Mouse (Mus musculus): ENCODE measurements around the gene Acly.

The Acly gene

DNA sequence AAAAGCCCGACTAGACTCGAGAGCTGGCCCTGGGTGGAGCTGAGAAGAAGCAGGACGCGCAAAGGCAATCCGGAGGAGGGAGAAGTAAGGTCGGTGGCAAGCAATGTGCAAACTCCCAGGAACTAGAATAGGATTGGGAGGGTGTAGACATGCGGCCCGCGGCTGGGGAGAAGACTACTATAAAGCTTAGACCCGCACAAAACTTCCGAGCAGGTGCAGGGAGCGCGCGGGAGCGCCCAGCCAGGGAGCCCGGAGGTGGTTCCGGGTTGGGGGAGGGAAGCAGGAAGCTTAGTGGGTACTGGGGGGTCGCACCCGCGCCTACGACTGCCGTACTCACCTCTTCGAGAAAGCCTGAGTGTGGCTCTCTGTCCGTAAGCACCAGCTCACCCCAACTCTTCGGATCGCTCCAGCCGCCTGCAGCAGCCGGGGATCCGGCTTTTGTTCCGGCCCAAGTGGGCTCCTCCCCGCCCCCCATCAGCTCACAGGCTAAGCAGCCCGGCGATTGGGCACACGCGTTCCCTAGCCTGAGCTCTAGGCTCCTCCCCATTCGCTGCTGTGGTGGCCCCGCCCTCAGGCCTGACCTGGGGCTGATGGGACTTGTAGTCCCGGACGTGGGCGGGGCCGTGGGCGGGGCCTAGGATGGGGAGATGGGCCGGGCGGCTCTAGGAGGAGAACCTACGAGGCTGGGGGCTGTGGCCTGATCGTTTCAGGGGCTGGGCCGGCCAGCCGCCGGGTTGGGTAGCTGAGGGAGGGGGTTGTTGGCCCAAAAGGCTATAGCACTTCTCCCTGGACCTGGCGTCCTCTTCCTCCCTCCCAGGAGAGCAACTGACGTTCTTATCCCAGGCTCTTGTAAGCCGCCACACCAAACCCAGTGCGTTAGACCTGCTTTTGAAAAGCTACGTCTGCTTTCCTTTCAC lies at the start of gene Acly:
Acly (minus strand) TSS at position 543 of the 917 bp plus-strand sequence.
- TF ChIP-seq NANOG (IDR thresholded peaks at IDR 0.05; ENCODE audit: borderline replicate concordance, low read length) (no peak), POU5F1 (IDR thresholded peaks at IDR 0.05; ENCODE audit: borderline replicate concordance, low read length) (no peak), CTCF (conservative IDR thresholded peaks at IDR 0.05; ENCODE audit: low read length) (no peak)
- Histone ChIP-seq H3K4me1 (replicated peaks; ENCODE audit: low read depth, low read length) (peaks cover 79% of the 10 kb centered on the region), H3K4me3 (replicated peaks; ENCODE audit: low read length) (peak within 1 kb of the TSS; percentile 96), H3K36me3 (ENCODE audit: insufficient read depth, low read length) (peaks cover 37% of the 10 kb centered on the region), H3K27me3 (ENCODE audit: insufficient read depth, low read length) (no peaks in the 10 kb centered on the region), H3K9me3 (ENCODE audit: low read length) (peaks cover 4% of the 10 kb centered on the region)

DNA sequence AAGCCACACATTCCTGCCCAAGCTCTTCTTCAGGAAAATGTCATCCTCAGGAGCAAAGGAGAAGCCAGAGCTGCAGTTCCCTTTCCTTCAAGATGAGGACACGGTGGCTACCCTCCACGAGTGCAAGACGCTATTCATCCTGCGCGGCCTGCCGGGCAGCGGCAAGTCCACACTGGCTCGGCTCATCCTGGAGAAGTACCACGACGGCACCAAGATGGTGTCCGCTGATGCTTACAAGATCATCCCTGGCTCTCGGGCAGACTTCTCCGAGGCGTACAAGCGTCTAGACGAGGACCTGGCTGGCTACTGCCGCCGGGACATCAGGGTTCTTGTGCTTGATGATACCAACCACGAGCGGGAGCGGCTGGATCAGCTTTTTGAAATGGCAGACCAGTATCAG lies 48.5 kb upstream of the Acly start:
- Histone ChIP-seq H3K4me3 (replicated peaks; ENCODE audit: low read length) (peak overlapping the region; percentile 87), H3K9me3 (ENCODE audit: low read length) (peaks cover 10% of the 10 kb centered on the region), H3K27me3 (ENCODE audit: insufficient read depth, low read length) (0 out of 2 replicates have a peak, but pooled peaks cover 9% of the 10 kb centered on the region), H3K36me3 (ENCODE audit: insufficient read depth, low read length) (peaks cover 52% of the 10 kb centered on the region), H3K4me1 (replicated peaks; ENCODE audit: low read depth, low read length) (peaks cover 58% of the 10 kb centered on the region)
- TF ChIP-seq NANOG (IDR thresholded peaks at IDR 0.05; ENCODE audit: borderline replicate concordance, low read length) = no peak
- no peak for TF ChIP-seq POU5F1 (IDR thresholded peaks at IDR 0.05; ENCODE audit: borderline replicate concordance, low read length)
- no peak for TF ChIP-seq CTCF (conservative IDR thresholded peaks at IDR 0.05; ENCODE audit: low read length)

DNA sequence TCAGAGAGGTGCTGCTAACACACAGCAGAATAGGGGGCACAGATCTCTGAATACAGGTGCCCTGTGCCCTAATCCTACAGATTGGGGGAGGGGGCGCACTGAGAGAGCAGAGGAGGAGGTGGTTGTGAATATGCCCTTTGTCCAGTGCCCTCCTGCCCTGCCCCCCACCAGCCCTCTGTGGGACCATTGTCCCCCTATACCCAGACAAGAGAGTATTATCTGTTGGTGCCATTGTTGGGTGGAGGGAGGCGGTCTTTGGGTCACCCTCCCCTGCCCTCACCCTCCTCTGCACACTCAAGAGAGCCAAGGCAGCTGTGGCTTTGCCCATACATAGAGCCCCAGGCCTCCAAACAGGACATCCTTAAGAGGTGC lies 47.7 kb upstream of the Acly start:
- 0 out of 2 replicates have a peak, but pooled peaks cover 9% of the 10 kb centered on the region for H3K27me3 ChIP-seq (ENCODE audit: insufficient read depth, low read length)
- H3K4me3 ChIP-seq (replicated peaks; ENCODE audit: low read length) = peak overlapping the region; percentile 87
- H3K36me3 ChIP-seq (ENCODE audit: insufficient read depth, low read length) = peaks cover 49% of the 10 kb centered on the region
- peaks cover 51% of the 10 kb centered on the region for H3K4me1 ChIP-seq (replicated peaks; ENCODE audit: low read depth, low read length)
- peaks cover 18% of the 10 kb centered on the region for H3K9me3 ChIP-seq (ENCODE audit: low read length)
- TF ChIP-seq NANOG (IDR thresholded peaks at IDR 0.05; ENCODE audit: borderline replicate concordance, low read length) (no peak), CTCF (conservative IDR thresholded peaks at IDR 0.05; ENCODE audit: low read length) (no peak), POU5F1 (IDR thresholded peaks at IDR 0.05; ENCODE audit: borderline replicate concordance, low read length) (no peak)

DNA sequence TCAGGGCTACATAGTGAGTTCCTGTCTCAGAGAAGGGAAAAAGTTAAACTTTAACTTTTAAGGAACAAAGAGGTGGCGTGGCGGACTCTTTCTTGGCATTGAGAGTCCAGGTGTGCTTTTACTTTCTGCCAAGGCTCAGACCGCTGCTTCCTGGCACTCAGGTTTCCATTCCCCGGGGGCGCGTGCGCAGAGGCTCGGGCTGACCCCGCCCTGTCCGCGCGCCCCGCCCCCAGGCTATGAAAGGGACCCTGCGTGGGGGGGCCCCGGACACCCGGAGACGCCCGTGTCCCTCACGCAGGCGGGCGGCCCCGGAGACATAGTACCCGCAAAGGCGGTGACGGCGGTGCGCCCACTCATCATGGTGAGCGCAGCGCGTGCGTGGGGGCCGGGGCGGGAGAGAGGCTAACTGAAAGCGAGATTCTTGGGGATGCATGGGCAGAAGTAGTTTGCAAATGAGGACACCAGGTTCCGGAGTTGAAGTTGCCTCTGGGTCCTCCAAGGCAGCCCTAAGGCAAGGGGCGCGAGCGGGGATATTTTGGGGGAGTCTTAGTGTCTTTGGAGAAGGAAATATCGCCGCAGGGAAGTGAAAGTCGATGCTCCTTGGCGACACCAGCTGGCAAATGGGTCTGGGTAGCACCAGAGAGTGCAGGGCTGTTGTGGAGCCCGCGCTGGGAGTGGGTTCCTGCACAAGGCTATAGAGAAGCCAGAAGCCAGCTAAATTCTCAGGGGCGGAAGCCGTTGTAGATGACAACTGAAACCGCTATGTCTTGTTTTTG lies 47.1 kb upstream of the Acly start, which contains the start of gene Cnp:
Cnp (plus strand) TSS at position 197 of the 776 bp plus-strand sequence.
- Histone ChIP-seq H3K4me3 (replicated peaks; ENCODE audit: low read length) (peak within 1 kb of the TSS; percentile 87), H3K9me3 (ENCODE audit: low read length) (peaks cover 22% of the 10 kb centered on the region), H3K4me1 (replicated peaks; ENCODE audit: low read depth, low read length) (peaks cover 49% of the 10 kb centered on the region), H3K36me3 (ENCODE audit: insufficient read depth, low read length) (peaks cover 43% of the 10 kb centered on the region), H3K27me3 (ENCODE audit: insufficient read depth, low read length) (0 out of 2 replicates have a peak, but pooled peaks cover 9% of the 10 kb centered on the region)
- TF ChIP-seq CTCF (conservative IDR thresholded peaks at IDR 0.05; ENCODE audit: low read length) (no peak), NANOG (IDR thresholded peaks at IDR 0.05; ENCODE audit: borderline replicate concordance, low read length) (no peak), POU5F1 (IDR thresholded peaks at IDR 0.05; ENCODE audit: borderline replicate concordance, low read length) (no peak)

DNA sequence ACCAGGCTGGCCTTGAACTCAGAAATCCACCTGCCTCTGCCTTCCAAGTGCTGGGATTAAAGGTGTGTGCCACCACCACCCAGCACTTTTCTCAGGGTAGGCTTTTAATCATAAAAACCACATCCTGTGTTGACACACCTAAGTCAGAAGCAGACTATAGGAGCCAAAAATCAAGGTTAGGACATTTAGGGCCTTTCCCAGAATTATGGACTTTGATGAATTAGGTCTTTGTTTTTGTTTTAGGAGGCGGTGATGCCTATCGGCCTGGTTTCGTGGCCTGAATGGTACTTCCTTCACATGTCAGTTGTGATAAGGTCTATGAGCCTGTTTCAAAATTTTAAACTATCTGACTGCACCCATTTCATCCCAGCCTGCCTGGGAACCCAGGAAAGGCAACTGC lies 46.4 kb upstream of the Acly start:
- H3K27me3 ChIP-seq (ENCODE audit: insufficient read depth, low read length) = 0 out of 2 replicates have a peak, but pooled peaks cover 9% of the 10 kb centered on the region
- H3K4me1 ChIP-seq (replicated peaks; ENCODE audit: low read depth, low read length) = peaks cover 46% of the 10 kb centered on the region

DNA sequence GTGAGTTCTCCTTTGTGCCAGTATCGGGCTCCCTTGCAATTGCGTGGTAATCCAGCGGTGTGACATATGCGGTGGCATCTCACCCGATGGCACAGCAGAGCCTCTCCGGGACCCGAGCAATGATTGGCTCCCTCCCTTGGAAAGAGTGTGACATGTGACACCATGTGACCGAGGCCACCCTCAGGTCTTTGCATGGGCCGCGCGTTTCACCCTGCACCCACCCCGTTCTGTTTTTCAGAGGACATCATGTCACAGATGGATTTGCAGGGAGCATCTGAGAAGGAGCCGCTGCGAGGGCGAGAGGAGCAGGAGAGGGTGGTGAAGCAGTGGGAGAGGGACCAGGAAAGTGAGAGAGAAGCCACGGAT lies 43.4 kb upstream of the Acly start:
- Histone ChIP-seq H3K27me3 (ENCODE audit: insufficient read depth, low read length) (0 out of 2 replicates have a peak, but pooled peaks cover 7% of the 10 kb centered on the region), H3K4me1 (replicated peaks; ENCODE audit: low read depth, low read length) (peaks cover 41% of the 10 kb centered on the region), H3K36me3 (ENCODE audit: insufficient read depth, low read length) (peaks cover 6% of the 10 kb centered on the region; the same call in 1 of the 2 replicates), H3K4me3 (replicated peaks; ENCODE audit: low read length) (no peak overlapping the region), H3K9me3 (ENCODE audit: low read length) (peaks cover 22% of the 10 kb centered on the region)
- TF ChIP-seq NANOG (IDR thresholded peaks at IDR 0.05; ENCODE audit: borderline replicate concordance, low read length) (no peak), POU5F1 (IDR thresholded peaks at IDR 0.05; ENCODE audit: borderline replicate concordance, low read length) (no peak), CTCF (conservative IDR thresholded peaks at IDR 0.05; ENCODE audit: low read length) (no peak)

More for the DNA sequence above, 46.4 kb upstream of the Acly start:
- Histone ChIP-seq H3K4me3 (replicated peaks; ENCODE audit: low read length) (peak overlapping the region; percentile 87), H3K9me3 (ENCODE audit: low read length) (peaks cover 22% of the 10 kb centered on the region), H3K36me3 (ENCODE audit: insufficient read depth, low read length) (peaks cover 36% of the 10 kb centered on the region)
- no peak for TF ChIP-seq NANOG (IDR thresholded peaks at IDR 0.05; ENCODE audit: borderline replicate concordance, low read length)
- TF ChIP-seq POU5F1 (IDR thresholded peaks at IDR 0.05; ENCODE audit: borderline replicate concordance, low read length) = no peak
- TF ChIP-seq CTCF (conservative IDR thresholded peaks at IDR 0.05; ENCODE audit: low read length) = no peak

DNA sequence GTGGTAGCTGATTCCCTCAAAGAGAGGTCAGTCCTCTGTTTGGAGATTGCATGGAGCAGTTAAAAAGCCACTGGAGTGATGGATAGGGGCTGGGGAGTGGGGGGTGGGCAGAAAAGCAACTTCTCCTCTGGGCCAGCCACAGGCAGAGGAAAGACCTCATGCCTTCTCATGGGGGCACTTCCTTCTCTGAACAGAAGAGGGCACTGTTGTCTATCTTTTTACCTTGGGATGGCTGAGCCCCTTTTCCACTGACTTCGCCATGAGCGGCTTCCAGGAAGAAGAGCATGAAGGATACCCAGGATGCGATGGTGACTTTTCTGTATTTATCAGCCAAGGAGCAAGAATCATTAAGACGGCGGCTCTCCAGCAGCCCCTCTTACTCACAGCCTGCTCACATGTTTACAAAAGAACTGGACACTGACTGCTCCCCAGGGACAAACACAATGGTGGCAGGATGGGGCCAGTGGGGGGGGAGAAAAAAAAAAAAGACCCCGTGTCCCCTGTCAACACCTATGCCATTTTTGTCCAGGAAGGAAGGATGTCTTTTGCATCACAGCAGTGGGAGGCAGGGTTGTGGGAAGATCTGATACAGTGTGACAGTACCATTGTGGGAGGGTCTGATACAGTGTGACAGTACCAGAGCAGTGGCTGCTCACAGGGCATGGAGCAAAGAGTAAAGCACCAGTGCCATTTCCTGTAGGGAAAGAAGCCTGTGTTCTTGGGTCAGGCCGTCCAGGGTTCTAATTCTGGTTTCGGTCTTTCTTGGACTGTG lies 42.8 kb upstream of the Acly start:
- Histone ChIP-seq H3K4me3 (replicated peaks; ENCODE audit: low read length) (no peak overlapping the region), H3K9me3 (ENCODE audit: low read length) (peaks cover 22% of the 10 kb centered on the region), H3K36me3 (ENCODE audit: insufficient read depth, low read length) (peaks cover 6% of the 10 kb centered on the region; the same call in 1 of the 2 replicates), H3K27me3 (ENCODE audit: insufficient read depth, low read length) (0 out of 2 replicates have a peak, but pooled peaks cover under 1% of the 10 kb centered on the region), H3K4me1 (replicated peaks; ENCODE audit: low read depth, low read length) (peaks cover 36% of the 10 kb centered on the region)
- no peak for TF ChIP-seq POU5F1 (IDR thresholded peaks at IDR 0.05; ENCODE audit: borderline replicate concordance, low read length)
- no peak for TF ChIP-seq NANOG (IDR thresholded peaks at IDR 0.05; ENCODE audit: borderline replicate concordance, low read length)
- TF ChIP-seq CTCF (conservative IDR thresholded peaks at IDR 0.05; ENCODE audit: low read length) = peak; percentile 66
